Mouse (Mus musculus): ENCODE data around the gene Cish.
"Not testable (repeated sequence)": the region's sequence is repeated elsewhere in the genome, so short reads cannot be mapped to it uniquely, and the experiment has no call there.

Gene Cish

GRCm38 (mm10) chr9:107299783-107300182 lies 4.0 kb downstream of the Cish start:
- no peak for DNase-seq (ENCODE audit: low spot score)

- DNase-seq (ENCODE audit: low spot score) = no peak
These were observed 4.6 kb downstream of the Cish start for GRCm38 (mm10) chr9:107300224-107300973.

DNA sequence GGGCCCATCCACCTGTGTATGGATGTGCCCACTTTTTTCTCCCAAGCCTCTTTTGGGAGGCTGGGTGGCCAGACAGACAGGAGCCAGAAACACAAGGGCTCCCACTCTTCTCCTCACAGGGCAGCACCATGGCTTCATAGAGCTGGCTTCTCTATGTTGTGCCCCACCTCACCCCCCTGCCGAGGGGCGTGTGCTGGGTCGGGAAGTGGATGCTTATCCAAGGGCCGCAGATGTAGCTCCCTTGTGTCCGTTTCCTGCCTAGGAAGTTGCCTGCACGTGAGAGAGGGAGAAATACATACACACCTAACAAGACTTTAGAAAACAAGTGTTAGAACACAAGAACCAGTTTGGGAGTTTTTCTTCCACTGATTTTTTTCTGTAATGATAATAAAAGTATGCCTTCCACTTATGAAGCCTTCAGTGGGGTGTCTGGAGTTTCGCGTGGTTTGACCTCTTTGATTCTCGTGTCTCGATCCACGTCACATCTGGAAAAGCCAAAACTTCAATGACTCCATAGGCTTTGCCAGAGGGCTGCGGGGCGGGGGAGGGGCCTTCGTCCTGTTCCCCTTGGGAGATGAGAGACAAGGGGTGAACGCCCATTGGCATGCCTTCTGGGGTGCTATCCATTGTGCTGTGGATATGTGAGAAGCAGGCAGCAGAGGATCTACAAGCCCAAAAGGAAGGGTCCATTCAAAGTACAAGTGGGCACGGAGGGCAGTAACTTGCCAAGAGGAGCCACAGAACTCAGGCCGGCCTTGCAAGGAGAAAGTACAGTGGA lies 5.9 kb downstream of the Cish start:
- DNase-seq (ENCODE audit: low spot score) = no peak

DNA sequence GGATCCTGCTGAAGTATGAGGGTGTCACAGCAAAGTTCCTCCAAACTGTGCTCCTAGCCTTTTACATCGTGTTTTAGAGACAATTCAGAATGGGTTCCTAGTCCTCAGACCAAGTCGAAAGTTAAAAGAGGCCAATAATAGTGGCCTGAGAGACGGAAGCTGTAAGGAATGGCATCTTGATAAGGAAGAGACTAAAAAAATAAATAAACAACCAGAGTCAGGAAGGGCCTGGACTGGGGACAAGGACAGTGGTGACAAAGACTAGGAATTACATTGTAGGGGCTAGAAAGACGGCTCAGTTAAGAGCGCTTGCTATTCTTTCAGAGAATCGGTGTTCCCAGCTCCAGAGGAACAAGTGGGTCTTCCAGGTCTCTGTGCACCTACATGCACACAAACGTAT lies 6.8 kb downstream of the Cish start:
- DNase-seq (ENCODE audit: low spot score) = no peak

GRCm38 (mm10) chr9:107303121-107303820 lies 7.4 kb downstream of the Cish start:
- DNase-seq (ENCODE audit: low spot score) = no peak

DNA sequence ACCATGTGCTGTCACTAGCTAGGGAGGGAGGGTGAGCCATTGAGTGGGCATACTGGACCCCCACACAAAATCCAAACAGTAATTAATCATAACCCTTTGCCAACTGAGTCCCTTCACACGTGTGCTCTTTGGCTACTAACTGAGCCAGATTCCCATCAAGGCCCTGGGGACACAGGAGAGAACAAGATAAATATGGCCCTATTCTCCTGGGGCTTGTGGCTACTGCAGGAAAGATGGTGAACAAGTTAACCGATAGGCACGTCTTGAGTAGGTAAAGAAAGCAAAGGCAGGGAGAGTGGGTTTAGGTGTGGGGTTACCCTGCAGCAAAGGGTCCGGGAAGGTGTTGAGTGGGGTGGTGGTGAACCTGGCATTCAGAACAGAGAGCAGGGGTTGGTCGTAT lies 8.1 kb downstream of the Cish start:
- no peak for DNase-seq (ENCODE audit: low spot score)

GRCm38 (mm10) chr9:107304383-107304782 lies 8.6 kb downstream of the Cish start:
- DNase-seq (ENCODE audit: low spot score) = no peak

DNA sequence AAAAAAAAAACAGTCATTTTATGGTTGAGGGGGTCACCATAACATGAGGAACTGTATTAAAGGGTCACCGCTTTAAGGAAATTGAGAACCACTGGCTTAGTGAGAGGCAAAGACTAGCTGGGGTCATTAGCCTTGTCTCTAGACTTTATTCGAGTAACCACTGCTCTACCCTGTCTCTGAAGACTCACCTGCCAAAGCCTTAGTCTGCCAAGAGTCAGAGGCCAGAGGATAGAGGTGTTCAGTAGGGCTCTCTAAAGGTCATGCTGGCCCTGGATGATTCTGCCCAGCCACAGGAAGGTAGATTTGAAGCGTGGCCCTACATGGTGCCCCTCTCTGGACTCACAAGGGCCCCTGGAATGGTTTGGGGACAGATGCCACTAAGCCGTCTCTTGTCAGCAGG lies 9.2 kb downstream of the Cish start:
- no peak for DNase-seq (ENCODE audit: low spot score)

DNA sequence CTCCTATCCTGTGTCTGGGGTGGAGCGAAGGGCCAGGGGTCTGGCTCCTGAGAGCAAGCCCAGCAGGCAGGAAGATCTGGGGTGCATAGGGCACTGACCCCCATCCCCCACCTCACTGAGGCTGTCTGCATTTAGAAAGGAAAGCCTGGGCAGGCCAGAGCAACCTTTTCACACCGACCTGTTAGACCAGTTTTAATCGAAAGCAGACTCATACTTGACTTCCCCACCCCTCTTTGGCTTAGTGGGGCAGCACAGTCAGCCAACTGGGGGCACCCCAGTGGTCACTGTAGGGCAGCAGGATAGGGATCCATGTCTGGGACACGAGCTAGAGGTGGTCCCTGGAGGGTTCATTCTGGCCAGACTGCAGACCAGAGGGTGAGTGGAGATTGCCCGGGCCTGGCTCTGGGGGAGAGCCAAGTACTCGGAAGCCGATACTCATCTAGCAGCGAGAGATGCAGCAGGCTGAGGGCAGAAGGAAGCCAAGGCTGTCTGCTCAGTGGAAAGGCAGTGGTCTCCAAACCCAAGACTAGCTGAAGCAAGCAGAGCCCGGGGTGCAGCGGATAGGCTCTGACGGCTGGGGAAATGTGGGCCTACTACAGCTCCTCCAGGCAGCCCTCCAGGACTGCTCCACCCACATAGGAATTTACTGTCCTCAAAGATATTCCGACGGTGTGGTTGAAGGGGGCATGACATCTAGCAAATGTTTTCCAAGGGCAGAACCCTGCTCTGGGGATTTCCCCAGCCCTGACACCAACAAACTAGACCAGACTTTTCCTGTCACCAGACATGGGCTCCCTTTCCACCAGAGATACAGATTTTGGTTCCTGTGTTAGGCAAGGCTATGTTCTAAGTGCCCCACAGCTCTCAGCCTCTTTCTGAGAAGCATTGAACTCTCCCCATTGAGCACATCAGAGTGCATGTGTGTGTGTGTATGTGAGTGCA lies 10.0 kb downstream of the Cish start:
- no peak for DNase-seq (ENCODE audit: low spot score)

DNA sequence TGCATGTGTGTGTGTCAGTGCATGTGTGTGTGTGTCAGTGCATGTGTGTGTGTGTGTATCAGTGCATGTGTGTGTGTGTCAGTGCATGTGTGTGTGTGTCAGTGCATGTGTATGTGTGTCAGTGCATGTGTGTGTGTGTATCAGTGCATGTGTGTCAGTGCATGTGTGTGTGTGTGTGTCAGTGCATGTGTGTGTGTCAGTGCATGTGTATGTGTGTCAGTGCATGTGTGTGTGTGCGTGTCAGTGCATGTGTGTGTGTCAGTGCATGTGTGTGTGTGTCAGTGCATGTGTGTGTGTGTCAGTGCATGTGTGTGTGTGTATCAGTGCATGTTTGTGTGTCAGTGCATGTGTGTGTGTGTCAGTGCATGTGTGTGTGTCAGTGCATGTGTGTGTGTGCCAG lies 10.8 kb downstream of the Cish start:
- DNase-seq (ENCODE audit: low spot score) = not testable (repeated sequence)

DNA sequence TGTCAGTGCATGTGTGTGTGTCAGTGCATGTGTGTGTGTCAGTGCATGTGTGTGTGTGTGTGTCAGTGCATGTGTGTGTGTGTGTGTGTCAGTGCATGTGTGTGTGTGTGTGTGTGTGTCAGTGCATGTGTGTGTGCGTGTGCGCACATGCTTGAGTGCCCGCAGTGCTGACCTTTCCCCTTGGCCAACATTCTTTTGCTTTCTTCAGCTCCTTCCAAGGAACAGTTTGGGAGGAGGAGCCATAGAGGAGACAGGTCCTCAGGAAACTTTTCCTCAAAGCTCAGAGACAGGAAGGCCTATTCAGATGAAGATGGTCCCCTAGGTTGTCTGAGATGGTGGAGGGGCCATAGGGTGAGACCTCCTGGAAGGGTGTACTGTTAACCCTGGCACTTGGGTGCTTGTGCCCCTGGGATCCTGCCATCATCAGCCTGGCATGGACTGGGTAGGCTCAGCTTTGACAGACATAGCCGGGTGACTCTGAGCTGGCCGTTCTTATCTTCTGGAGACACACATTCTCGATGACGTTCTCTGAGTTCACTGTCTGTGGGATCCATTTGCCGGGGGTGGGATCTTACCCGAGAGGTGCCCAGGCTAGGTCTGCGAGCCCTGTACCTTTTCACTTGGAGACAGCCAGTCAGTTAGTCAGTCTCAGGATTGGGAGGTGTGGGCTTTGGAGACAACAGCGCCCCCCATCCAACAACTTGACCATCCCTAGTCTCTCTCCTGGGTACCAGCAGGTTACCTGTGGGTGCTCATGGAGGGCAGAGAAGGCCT lies 11.5 kb downstream of the Cish start:
- no peak for DNase-seq (ENCODE audit: low spot score)

GRCm38 (mm10) chr9:107307886-107308285 lies 12.1 kb downstream of the Cish start:
- peak; percentile 83 for DNase-seq (ENCODE audit: low spot score)

GRCm38 (mm10) chr9:107308346-107309000 lies 12.6 kb downstream of the Cish start:
- DNase-seq (ENCODE audit: low spot score) = no peak

- DNase-seq (ENCODE audit: low spot score) = no peak
These were observed 13.3 kb downstream of the Cish start for GRCm38 (mm10) chr9:107309171-107309570.

GRCm38 (mm10) chr9:107309600-107309999 lies 13.8 kb downstream of the Cish start:
- no peak for DNase-seq (ENCODE audit: low spot score)

- no peak for DNase-seq (ENCODE audit: low spot score)
These were observed 17.2 kb downstream of the Cish start for GRCm38 (mm10) chr9:107312811-107313584.

DNA sequence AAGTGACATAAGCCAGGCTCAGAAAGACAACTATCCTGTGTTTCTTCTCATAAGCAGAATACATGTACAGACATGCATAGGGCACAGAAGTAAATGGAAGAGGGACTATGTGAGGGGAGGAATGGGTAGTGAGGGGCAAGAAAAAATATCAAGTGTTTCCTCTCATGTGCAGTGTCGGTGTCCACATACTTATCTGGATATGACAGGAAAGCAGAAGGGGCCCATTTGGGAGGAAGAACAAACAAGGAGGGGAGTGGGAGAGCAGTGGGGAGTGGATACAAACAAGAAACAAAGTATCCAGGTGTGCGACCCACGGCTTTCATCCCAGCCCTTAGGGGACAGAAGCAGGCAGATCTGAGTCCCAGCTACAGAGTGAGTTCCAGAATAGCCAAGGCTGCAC lies 18.1 kb downstream of the Cish start:
- no peak for DNase-seq (ENCODE audit: low spot score)

DNA sequence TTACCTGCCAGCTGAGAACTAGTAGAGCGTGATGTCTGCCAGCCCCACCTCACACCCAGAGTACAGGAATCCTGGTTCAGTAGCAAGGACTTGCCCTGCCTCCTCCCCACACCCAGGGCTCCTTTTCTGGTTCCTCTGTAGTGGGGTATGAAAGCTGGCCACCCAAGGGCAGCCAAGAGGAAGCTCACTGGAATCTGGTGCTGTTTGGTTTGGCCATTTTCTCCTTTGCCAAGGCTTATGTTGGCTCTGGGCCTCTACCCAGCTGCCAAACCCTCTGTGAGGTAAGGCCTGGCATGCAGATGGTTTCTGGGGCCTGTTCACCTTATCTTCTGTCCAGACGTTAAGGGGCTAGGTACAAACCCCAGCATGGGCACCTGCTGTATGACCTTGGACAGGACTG lies 20.0 kb downstream of the Cish start:
- DNase-seq (ENCODE audit: low spot score) = no peak

DNA sequence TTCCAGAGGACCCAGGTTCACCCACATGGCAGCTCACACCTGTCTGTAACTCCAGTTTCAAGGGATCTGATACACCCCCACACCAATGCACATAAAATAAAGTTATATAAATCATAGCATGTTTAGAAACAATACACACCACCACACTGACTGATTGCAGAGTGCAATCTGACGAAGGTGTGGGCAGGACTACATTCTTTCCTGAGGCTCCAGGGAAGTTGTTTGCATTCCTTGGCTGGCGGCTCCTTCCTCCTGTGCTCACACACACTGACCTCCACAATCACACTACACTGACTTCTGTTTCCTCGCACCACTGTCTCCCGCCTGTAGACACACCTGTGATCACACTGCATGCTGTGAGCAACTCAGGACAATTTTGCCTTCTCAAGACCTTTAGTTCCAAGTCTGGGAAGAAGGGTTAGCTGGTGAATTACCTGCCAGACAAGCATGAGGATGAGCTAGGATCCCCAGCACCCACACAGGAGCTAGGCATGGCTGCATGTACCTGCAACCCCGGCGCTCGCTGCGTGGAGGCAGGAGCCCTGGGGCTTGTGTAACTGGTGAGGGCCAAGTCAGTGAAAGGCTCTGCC lies 26.7 kb downstream of the Cish start:
- no peak for DNase-seq (ENCODE audit: low spot score)
